Mouse (Mus musculus) heart, postnatal 4 days (tissue): ENCODE data around the gene Csf1. TPM values are rescaled to one million over a fixed set of nuclear protein-coding genes. Genes with fewer than 3 reads are reported as not detected.

Experiments
- DNase-seq: peaks from one replicate; pipeline ENCODE4 v3.0.0; 2021
- total RNA-seq, 2 experiments: library from RNA; stranded (reverse); gene quantifications; 2 replicates each; pipeline ENCODE4 v1.2.3; 2021

Csf1 gene
- total RNA-seq, 2 experiments from 2014 or later = 14.8 to 15.4 TPM

DNA sequence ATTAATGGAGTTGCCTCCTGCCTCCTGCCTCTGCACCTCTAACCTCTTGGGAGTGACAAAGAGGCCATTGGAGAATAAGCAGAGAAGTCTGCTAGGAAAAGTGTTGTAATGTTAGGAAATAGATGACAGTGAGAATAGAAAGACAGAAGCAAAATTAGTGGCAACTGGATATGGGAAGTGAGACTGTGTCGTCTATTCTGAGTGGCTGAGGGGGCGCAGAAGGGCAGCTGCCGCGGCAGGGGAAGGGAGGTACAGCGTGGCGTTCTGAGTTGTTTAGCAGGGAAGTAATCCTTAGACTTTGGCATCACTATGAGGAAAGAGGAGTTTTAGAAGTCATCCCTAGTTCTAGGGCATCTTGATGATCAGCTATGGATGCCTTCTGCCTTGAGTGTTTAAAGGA is 17.7 kb upstream of the Csf1 start:
- no peak for DNase-seq

DNA sequence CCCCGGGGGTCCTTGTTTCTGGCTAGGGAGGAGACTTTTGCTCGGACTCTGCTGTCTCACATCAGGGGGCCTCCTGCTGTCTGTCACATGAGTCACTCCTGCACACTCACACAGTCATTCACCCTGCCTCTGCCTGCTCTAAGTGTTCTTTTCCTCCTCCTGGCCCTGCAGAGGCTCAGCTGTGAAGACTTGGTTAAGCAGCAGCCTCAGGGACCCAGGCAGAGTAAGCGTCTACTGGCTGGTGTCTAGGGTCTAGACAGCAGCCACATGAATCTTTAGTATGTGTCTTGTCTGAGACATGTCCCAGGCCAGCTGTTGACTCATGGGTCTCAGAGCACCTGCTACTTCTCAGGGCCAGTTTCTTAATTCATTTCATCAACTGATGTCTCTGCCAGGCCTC is 16.0 kb upstream of the Csf1 start:
- no peak for DNase-seq

DNA sequence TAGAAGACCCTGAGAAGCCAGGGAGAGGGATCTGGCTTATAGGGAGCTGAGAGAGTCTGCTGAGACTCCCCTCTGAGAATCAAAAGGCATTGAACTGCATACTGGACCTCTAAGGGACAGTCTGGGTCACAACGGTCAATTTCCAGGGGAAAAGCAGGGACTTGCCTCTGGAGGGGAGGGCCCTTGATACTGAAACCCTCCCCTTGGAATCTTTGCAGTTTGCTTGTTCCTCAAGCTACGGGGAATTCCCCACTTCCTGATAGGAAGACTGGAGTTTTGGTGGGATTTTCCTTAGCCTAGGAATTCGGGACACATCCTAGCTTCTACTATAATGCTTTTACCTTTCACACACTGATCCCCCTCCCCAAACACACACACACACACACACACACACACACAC is 15.5 kb upstream of the Csf1 start:
- DNase-seq = no peak

DNA sequence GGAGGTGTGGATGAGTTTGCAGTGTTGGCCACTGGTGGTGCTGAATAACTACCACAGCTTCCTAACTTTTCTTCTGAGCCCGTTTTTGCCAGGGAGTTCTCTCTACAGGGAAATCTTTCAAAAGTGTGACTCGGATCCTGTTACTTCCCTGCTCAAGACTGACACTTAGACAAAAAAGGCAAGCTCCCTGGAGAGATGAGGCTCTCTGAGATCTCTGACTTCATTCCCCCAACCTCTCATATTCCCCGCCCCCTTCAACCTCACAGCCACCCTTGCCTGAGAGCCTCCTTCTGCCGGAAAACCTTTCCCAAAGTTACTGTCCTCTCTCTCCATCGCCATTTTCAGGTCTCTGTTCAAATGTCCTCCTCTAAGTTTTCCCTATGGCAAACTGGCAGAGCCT is 14.8 kb upstream of the Csf1 start:
- DNase-seq = no peak

DNA sequence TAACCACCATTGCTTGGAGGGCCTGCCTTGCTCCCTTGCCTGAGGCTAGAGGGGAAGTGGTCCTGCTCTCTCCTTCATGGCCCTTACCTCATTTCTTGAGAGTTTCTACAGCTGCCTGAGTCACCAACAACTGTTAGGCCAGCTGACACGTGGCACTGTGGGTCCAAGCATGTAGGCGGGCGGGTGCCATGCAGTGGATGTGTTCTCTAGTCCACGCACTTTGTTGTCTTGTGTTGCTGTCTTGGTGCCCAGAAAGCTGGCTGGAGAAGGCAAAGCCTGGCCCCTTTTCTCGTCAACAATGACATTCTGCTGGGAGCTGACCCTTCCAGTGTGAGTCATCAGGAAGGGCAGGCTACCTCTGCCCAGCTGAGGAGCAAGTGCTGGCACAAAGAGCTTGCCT is 12.6 kb upstream of the Csf1 start:
- DNase-seq = no peak

DNA sequence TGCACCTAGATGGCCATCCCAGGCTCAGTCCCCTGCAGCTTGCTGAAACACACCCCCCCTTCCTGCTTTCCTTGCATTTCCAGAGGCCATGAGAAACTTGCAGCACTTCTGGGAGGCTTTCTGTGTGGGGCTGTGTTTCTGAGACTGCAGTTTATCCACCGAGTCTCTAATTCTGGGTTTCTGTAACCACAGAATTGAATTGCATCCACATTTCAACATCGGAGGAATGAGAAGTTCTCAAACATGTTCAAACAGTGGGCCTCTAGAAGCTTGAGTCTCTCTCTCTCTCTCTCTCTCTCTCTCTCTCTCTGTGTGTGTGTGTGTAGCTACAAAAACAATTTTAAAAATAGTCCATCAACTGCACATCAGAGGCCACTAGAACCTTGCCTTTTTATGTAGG is 9.4 kb upstream of the Csf1 start:
- DNase-seq = no peak

DNA sequence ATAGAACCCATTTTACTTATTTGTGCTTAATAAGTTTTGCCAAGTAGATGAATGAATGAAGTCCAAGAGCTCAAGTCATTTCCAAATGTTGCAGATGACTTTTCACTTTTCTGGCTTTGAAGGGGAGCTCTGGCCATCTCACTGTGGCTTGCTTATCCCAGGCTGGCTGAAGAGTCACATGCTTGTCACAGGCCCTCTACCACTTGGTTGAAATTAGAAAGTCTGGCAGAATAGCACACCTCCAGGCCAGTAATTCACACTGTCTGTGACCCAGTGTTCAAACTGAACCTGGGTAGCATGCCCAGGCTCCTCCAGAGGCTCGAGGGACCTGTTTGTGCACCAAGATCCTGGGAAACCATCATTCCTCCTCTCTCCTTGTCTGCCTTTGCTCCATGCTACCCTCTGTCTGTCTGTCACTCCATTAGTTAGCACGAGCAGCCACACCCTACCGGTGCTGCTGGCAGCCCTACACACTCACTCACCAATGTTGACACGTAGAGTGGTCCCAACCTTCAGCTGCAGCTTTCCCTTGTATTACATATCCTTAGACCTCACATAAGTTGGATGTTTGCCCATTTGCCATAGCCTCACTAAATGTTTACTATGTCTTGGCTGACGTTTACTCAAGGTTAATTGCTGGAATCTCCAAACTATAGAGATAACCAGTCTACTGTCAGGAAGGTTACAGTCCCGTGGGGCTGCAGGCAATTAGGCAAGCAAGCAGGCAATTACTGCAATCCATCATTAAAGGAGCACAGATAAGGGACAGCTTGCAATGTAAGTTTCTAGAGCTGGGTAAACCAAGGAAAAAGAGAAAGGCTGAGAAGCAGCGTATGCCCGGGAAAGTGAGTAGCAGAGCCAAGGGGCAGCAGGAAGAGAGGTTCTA is 8.1 kb upstream of the Csf1 start:
- DNase-seq = no peak

DNA sequence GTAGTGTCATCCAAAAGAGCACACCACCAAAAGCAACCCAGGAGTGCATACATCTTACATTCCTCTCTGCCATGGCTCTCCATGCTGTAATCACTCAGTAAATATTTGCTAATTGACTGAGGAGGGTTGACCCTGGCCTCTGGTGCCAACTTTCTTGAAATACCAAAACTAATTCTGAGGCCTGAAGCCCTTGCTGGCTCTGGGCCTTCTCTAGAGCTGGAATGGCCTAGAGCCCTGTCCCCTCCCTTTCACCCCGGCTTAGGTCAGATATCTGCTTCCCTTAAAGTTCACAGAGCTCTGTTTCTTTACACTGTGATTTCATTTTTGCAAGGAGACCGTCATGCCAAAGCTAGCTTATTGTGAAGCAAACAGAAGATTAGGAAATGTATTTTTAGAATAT is 6.5 kb upstream of the Csf1 start:
- DNase-seq = no peak

DNA sequence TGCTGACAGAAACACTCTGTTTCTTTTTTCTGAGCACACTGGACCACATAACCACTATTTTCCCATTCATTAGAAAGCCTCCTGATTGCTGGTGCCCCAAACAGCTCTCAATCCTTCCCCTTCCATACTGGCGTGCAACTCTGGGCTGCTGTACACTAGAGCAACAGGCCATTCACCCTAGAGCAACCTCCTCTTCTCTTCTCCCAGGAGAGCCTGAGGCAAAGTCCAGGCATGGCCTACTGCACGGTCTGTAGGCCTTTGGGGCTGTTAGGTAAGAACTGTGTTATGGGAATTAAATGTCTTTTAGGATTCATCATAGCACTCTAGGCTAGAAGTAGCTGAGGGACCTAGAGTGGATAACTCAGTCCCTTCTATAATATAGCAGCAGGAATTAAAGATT is 5.7 kb upstream of the Csf1 start:
- no peak for DNase-seq

DNA sequence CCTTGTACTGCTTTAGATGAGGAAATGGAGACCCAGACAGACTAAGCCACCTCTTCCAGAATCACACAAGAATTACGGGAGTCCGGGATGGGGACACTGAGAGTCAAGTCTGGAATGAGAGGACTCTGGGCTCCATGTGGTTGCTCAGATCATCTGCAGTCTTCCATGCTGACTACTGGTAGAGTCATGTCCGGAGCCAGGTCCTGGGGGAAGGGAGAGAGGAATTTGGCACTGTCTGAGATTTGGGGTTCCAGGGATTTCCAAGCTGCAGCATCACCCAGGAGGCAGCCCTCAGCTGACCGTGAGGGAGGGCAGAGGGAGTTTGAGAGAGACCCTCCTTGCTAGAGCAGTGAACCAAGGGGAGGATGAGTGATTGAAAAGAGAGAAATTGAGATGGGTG is 3.3 kb upstream of the Csf1 start:
- DNase-seq = no peak

DNA sequence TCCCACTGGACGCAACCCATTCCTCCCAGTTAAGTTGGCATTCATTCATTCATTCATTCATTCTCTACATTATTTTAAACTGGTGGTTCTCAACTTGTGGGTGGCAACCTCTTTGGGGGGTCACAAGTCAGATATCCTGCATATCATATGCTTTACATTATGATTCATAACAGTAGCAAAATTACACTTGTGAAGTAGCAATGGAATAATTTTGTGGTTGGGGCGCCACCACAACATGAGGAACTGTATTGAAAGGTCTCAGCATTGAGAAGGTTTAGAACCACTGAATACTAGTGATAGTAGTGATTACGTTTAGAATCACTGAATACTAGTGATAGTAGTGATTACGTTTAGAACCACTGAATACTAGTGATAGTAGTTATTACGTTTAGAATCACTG is 1.2 kb upstream of the Csf1 start:
- no peak for DNase-seq

DNA sequence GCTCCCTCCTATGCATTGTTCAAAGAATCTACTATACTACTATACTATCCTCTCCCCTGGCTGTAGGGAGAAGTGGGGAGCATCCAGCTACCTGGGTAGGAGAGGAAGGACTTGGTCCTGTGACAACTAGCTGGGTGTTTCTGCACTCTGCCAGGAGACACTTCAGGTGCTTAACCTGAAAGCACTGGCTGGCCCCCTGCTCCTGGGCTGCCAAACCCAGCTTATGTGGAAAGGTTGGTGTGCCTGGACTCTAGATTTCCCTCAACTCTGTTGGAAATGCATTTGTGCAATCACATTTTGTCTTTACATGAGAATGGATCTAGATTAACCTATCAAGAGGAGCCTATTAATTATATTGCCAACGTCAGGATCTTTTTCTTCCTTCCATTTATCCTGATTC is 502 bp upstream of the Csf1 start:
- DNase-seq = no peak

DNA sequence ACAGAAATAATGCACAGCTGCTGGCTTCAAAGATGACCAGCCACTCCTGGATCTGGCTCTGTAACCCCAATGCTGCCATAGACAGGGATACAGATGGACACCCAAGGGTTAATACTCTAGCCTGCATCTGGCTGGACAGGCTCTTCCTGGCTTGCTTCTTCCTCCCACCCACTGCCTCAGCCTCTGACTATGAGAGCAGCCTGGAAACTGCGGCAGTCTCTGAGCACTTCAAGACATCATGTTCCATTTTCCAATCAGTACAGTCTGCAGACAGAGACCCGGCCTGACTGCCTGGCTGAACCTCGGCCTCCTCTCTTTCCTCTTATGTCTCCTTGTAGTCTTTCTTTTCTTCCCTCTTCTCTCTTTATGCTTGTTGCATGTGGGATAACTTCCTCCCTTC is 1.6 kb downstream of the Csf1 start:
- peak; percentile 40 for DNase-seq

DNA sequence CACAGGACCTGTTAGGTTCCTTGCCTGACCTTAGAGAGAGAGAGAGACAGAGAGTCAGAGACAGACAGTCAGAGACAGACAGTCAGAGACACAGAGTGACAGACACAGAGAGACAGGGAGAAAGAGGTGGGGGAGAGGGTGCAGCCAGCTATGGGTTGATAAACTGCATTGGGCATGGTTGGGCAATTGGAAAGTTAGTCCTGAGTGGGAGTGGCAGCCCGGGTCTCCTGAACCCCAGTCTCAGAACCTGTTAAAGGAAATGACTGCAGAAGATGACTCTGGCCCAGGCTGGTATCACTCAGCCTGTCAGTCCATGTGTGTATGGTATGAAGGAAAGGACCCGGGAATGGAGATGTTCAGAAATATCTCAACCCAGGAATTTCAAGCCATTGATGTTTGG is 2.1 kb downstream of the Csf1 start:
- no peak for DNase-seq

DNA sequence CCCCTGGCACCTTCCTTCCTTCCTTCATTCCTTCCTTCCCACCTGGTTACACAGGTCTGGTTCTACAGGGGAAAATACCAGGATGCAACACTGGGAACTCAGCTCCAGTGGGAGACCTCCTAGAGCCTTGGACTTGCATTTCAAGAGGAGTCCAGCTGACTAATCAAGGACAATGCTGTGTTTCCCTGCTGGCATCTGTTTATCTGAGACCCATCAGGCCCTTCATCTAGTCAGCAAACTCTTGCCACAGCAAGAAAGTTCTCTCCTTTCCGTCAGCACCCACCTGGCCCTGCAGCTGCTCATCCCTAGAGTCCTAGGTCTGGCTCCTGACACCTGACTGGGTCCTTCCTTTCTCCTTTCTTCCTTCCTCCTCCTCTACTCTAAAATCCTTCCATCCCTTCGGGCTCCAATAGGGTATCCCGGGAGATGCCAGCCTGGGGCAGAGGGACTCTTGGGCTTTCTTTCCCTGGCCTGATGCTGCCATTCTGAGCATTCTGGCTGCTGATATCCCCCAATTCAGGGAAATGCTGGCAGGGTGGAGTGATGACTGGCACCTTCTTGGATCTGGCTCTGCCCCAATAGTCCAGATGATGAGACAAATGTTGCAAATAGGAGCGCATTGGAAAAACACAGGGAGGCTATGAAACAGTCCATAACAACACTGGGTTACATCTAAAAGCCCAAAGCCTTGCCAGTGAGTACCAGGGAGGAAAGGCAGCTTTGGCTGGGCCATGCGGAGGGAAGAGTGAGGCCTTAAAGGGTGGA is 2.7 kb downstream of the Csf1 start:
- no peak for DNase-seq

DNA sequence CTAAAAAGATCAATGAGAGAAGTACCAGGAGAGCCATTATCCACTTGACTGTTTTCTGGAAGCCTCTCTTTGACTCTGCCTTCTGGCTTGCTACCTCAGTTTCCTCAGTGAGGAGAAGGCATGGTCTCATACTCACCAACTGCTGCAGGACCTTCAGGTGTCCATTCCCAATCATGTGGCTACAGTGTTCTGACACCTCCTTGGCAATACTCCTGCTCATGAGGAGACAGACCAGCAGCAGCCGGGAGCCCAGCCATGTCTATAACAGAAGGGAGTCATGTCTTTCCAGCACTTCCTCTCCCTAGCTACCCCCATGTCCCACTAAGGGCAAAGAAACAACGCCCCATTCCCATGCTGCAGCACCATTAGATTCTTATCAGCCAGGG is 3.8 kb downstream of the Csf1 start:
- DNase-seq = no peak

DNA sequence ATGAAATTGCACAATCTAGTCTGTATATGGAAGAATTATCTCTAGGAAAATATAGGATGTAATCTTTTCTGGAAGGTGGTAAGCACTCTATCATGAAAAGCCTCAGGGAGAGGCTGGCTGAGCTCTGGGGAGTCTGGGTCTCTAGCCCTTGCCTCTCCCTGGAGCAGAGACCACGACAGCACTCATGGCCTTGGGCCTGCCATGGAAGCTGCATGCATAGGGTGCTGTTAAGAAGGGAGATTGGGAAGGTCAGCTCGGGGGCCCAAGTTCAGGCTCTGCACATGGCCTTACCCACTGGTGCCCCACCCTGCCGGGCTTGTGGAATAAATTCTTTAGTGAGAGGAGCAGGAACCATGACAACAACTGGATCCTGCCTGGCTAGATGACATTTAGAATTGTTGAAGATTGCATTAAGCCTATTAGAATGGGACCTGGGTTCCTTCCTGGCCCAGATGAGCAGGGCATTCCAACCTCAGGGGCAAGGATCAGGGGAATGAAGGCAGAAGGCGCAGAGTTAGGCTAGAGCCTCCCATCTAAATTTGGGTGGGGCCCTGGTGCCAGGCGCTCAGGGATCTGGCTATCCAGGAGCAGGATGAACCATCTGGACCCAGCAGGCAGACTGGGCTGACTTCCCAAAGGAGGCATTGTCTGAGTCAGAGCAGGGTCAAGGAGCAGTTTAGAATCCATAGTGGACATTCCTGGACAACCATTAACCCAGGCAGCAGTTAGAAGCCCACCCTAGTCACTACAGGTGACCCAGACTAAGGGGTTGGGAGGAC is 4.4 kb downstream of the Csf1 start:
- DNase-seq = no peak

DNA sequence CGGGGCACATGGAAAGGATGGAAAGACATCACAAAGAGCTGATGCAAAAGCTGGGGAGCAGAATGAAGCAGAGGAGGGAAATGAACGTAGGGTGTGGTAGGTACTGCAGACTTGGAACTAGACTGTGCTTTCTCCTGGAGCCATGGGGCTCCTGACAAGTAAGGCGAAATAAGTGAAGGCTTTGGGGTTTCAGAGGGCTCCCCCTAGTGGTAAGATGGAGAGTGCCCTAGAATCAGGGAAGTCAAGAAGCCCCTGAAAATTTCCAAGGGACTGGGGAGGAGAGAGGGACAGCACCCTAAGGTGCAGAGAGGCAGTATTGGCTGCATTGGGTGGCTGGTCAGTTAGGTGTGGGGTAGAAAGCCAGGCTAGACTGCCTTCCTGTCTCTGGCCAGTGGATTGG is 5.6 kb downstream of the Csf1 start:
- DNase-seq = peak; percentile 71

DNA sequence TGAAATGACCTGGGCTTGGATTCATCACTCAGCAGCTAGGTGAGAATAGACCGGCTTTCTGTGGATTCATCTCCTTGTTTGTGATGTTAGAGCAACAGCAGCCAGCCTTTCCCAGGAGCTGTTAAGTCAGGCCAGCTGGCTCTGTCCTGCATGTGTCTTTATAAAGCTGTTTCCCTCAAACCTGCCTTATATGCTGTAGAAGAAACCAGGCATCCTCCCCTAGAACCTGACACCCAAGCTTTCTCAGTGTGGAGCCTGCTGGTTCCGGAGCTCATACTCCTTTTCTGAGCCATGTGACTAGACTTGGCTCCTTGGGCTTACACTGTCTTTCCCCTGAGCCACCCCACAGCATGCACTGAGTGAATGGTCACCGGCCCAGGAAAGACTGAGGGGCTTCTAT is 8.7 kb downstream of the Csf1 start:
- no peak for DNase-seq

DNA sequence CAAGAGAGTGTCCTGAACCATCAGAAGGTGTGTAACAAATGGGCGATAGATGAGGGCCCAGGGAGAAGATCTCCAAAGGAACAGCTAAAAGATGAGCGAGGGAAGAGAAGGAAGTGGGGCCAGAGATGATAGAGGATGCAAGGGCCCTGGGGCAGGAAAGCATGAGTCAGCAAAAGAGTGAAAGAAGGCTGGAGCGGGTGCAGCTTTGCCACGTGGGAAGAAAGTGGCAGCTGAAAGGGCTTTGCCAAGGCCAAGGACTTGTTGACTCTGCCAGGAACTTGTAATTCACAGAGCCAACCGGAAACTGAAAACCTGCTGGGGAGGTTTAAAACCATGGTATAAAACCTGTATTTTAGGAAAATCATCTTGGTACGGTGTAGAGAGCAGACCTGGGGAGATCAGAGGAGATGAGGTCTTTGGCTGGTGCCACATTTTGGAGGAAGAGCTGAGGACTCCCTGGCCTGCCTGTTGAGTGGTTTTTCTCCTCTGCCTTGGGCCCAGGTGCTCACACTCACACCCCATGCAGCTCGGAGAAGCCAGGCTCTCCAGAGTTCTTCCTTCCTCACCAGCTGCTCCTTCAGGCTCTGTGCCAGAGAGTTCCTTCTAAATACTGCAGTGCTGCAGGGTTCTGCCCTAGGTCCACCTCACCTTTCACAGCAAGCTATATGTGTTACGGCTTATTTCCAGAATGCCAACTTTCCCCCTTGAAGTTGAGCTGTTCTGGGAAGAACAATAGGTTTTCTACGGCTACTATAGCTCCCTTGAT is 9.3 kb downstream of the Csf1 start:
- DNase-seq = no peak

DNA sequence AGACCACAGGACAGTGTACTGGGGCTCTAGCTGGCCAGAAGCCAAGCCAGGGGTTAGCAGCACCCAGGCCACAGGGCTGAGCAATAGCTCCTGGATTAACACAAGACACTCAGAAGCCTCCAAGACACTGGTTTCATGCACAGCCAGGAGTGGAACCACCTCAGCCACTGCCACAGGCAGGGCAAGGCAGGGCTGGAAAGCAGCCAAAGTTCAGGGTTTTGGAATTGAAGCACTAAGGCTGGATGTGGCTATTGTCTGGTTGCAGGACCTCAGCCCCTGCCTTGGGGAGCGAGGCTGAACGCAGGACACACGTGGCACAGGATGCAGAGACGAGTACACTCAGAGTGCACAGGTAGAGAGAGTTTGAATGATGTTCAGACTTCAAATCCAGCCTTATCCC is 10.8 kb downstream of the Csf1 start:
- DNase-seq = no peak

DNA sequence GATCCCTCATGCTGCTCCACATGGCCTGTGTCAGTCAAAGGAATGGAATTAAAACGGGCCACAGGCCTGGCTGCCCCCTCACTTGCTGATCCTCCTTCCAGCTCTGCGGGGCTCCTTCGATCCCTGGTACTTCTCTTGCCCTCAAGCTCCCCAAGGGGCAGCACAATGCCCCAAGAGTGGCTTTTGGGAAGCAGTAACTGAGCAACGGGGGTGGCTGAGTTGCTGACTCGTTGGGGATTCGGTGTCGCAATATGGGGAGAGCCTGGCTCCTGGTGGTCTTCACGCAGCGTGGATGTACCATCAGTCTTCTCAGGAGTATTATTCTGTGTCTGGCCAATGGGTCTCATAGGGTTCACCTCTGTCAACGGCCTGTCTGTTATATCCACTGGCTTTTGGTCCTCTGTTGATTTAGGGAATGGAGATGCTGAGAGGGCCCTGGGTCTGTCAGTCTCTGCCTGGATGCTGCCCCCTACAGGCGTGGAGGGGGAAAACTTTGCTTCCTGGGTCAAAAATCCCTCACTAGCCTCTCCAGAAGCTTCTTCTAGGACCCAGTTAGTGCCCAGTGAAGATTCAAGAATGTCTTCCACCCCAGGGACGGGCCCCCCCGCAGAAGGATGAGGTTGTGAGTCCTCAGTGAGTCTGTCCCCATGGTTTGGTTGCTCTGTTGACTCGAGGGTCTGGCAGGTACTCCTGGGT is 11.9 kb downstream of the Csf1 start:
- no peak for DNase-seq
